Mouse (Mus musculus): ENCODE measurements around the gene Arhgef11.

DNA sequence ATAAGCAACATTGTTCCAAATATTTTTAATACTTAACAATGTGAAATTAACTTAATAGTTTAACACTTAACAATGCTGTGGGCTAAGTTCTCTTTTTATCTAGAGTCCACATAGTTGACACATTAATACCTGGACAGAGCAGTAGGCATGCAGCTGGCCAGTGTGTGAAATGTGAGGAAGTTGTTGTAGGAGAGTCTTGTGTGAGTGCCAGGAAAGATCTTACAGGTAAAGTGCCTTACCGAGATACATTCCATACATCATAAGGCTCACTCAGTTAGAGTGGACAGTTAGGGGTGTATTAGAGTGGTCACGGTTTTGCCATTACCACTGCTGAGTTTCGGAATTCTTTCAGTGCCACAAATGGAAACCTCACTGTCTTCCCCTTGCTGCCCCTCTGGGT lies 31.7 kb downstream of the Arhgef11 start:
- TF ChIP-seq CTCF (IDR thresholded peaks at IDR 0.05; ENCODE audit: insufficient read depth, low read length) = no peak
- TF ChIP-seq POLR2A (IDR thresholded peaks at IDR 0.05; ENCODE audit: borderline replicate concordance, extremely low read depth, low read depth, low read length) = no peak
